Mouse (Mus musculus): ENCODE results near the gene Ddx55.

DNA sequence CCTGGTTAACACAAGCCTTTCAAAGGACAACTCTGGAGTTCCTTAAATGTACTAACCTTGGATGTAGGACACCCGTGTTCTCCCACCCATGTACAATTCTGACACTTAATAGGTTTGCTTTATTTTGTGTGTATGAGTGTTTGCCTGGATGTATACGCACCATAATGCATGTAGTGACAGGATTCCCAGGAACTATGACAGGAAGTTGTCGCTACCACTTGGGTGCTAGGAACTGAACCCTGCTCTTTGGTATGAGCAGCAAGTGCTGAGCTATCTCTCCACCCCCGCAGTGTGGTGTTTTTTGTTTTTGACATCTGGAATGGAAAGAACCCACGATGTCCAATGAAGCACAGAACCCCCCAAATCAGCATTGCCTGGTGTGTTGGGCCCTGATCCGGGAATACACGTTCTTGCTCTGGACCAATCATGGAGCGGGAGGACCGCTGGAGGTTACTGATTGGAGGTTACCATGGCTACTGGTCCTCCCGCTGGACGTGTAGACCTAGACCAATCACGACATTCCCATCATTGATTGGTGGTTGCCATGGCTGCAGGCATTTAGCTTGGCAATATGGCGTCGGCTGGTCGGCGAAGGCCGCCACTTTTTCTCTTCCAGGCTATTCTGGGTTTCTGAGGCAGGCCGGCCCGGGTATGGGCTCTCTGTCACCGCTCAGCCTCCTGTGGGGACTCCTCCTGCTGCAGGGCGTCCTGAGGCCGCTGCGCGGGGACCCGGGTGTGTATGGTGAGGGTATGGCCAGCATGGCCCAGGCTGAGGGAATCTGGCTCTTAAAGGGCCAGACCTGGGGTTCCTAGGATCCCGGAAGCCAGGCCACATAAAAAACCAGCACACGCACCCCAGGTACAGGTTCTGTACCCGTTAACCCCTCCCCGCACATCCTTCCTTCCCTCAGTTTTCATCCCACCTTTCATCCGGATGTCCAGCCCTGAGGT lies 45.8 kb downstream of the Ddx55 start:
- TF ChIP-seq CTCF (conservative IDR thresholded peaks at IDR 0.05; ENCODE audit: insufficient read depth, insufficient read length, low read depth, low read length), result no peak
- no peak for TF ChIP-seq POLR2A (IDR thresholded peaks at IDR 0.05; ENCODE audit: low read depth, low read length)
